Mouse (Mus musculus): ENCODE measurements around the gene Jmjd1c.

The Jmjd1c gene

DNA sequence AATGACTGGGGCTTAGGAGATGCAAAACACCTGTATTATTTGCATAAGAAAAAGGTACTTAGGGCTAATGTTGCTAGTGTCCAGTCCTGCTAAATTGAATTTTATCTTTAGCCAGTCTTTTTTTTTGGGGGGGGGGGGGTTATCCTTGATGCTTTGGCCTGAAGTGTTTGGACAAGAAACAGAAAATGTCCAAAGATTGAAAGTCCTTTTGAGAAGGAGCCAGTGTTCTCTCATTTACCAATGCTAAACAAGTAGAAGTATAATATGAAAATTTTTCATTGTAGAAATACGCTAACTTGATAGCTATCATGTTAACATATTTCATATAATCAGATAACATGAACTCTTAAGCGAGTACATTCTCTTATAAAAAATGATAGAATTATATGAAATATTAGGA lies 92.0 kb downstream of the Jmjd1c start:
- no peak for DNase-seq (ENCODE audit: low read depth, low spot score)

GRCm38 (mm10) chr10:67189057-67189456 lies 93.1 kb downstream of the Jmjd1c start:
- peak; percentile 30 for DNase-seq (ENCODE audit: low read depth, low spot score)

- DNase-seq (ENCODE audit: low read depth, low spot score): peak; percentile 46
Measured at GRCm38 (mm10) chr10:67190261-67190660, 94.3 kb downstream of the Jmjd1c start.

DNA sequence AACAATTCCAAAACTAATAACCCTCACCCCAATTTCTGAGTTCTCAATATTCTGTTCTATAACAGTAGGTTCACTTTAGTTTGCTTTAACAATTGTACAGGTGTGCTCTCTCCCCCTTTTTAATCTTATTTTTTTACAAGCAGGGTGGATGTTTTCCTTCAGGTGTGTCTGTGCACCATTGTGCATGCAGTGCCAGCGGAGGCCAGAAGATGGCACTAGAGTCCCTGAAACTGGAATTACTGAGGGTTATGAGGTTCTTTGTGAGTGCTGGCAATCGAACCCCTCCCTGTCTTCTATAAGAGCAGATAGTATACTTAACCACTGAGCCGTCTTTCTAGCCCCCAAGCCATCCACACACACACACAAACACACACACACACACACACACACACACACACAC lies 96.4 kb downstream of the Jmjd1c start:
- DNase-seq (ENCODE audit: low read depth, low spot score): peak; percentile 69

DNA sequence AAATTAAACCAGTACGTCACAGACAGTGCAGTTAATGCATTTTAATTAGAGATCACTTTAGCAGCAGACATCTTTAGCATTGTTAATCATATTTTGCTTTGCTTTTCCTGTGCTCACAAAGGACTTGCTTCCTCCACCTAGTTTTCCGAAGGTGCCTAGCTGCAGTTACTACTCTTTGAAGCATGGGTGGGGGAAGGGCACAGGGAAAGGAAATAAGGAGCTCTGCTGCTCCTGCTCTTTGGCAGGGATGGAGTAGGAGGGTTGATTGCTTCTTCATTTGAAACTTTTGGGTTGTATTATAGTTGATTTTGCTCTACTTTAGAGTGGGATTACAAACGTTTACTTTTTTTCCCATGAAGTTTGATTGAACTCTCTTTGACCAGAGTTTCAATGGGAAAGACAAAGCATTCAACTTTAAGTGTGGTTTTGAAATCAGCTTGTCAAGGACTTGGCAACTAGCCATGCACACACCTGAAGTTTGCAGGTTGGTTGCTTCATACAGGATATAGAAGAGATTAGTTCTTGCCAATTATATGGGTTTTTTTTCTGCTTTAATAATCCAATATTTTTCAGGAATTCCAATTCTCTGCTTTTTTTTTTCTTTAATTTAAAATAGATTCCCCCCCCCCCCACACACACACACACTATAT lies 97.2 kb downstream of the Jmjd1c start:
- DNase-seq (ENCODE audit: low read depth, low spot score): peak; percentile 35

GRCm38 (mm10) chr10:67194046-67194445 lies 98.1 kb downstream of the Jmjd1c start:
- DNase-seq (ENCODE audit: low read depth, low spot score): no peak

DNA sequence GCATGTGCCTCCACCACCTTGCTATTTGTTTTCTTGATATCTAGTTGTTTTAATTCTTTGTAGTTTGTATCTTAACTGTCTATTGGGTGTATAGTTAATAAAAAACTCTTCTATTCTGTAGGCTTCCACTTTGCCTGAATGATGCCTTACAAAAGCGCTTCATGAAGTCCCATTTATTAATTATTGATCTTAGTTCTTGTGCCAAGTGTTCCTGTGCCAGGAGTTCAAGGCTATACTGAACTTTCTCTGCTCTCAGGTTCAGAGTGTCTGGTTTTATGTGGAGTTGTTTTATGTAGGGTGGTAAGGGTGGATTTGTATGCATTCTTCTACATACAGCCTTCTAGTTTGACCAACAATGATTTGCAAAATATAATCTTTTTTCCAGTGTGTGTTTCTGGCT lies 99.7 kb downstream of the Jmjd1c start:
- no peak for DNase-seq (ENCODE audit: low read depth, low spot score)

- DNase-seq (ENCODE audit: low read depth, low spot score): no peak
Measured at GRCm38 (mm10) chr10:67197186-67197585, 101.3 kb downstream of the Jmjd1c start.

DNA sequence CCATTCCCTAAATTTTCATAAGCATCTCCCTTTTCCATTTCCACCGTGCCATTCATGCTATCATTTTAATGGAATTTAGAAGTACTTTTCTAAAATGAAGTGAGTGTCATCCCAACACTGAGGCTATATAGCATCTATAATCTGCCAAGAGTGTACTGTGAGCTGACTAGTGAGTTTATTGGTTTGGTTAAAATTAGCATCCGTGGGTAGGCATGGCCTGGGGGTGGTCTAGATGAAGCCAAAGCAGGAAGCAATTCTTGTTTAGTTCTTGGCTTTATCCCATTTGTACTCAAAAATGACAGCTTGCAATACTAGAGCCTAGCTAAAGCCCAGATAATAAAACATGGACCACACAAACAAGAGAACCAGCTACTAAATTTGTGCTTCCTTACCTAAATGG lies 101.9 kb downstream of the Jmjd1c start:
- no peak for DNase-seq (ENCODE audit: low read depth, low spot score)

GRCm38 (mm10) chr10:67201769-67202168 lies 105.8 kb downstream of the Jmjd1c start:
- no peak for DNase-seq (ENCODE audit: low read depth, low spot score)

- no peak for DNase-seq (ENCODE audit: low read depth, low spot score)
Measured at GRCm38 (mm10) chr10:67202470-67202869, 106.5 kb downstream of the Jmjd1c start.

DNA sequence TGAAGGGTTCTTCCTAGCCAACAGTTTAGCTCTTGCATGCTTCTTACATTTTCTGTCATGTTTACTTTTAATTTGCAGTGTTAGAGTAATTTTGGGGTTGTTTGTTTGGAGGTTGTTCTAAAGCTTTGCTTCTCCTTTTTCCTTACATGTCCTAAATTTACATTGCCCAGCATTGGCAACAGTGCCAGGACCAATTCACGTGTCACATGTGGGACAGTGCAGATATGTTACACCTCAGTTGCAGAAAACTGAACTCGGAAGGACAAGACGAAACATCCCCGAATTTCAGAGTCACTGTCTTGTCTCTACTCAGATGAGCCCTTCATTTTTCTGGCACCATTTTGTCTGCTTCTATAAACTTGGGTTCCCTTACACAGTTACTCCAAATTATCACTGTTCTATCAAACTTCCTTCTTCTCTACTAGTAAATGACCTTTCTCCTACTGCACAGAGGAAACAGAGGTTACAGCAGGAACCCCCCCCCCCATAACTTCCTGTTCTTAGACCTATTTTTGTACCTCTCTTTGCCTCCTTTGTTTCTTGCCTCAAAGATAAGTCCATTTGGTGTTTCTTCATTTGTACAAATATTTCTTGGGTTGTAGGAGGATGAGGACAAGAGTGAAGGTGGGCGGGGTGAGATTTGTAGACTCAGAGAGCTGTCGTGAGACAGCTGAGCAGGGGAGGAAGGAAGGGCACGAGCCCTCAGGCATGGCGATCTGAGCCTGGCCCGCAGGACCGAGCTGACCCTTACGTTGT lies 108.9 kb downstream of the Jmjd1c start:
- no peak for DNase-seq (ENCODE audit: low read depth, low spot score)

GRCm38 (mm10) chr10:67207931-67208330 lies 112.0 kb downstream of the Jmjd1c start:
- no peak for DNase-seq (ENCODE audit: low read depth, low spot score)

DNA sequence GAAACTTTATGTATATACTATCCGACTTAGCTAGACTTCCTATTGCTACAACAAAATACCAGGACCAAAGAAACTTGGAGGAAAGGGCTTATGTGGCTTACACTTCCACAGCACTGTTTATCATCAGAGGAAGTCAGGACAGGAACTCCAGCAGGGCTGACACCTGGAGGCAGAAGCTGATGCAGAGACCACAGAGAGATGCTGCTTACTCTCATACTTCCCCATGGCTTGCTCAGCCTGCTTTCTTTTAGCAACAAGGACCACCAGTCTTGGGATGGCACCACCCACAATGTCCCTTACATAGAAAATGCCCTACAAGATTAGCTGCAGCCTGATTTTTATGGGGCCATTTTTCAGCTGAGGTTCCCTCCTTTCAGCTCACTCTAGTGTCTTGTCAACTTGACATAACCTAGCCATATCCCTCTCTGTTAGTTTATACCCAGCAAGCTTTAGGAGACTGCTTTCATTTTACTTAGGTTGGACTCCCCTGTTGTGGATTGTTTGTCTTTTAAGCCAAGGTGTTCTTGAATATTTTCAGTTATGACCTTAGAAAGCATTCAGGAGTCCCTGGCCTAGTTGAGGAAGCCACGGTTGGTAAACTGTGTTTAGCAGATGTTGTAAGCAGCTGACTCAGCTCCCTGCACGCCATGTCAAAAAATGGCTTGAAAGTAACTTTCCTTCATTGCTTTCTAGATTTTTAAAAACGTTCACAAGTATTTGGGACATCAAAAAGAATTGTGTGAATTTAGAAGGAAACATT lies 114.2 kb downstream of the Jmjd1c start:
- DNase-seq (ENCODE audit: low read depth, low spot score): no peak

DNA sequence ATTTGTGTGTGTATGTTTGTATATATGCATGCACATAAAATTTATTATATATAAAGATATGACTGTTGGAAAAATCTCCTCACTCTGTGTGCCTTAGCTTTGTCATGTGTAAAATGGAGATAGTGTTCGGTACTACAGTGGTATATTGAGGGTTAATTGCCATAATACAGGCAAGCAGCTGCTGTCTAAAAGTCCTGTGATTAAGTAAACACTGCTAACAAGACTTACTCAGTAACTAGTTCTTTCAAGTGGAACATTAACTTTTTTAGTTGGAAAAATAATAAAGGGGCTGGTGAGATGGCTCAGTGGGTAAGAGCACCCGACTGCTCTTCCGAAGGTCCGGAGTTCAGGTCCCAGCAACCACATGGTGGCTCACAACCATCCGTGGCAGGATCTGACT lies 116.1 kb downstream of the Jmjd1c start:
- DNase-seq (ENCODE audit: low read depth, low spot score): no peak

DNA sequence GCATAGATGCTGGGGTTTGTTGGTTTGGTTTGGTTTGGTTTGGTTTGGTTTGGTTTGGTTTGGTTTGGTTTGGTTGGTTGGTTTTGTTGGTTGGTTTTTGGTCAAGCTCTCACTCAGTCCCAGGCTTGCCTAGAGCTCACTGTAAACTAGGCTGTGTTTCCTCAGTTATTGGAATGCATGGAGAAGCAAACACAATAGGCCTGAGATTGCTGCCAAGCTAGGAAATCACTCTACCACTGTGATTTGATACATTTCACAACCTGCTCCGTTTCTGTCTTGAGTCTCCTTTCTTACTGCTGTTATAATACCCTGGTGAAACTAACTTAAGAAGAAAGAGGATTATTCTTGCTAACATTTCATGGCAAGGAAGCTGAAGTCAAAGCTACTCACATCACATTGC lies 117.8 kb downstream of the Jmjd1c start:
- DNase-seq (ENCODE audit: low read depth, low spot score): no peak

DNA sequence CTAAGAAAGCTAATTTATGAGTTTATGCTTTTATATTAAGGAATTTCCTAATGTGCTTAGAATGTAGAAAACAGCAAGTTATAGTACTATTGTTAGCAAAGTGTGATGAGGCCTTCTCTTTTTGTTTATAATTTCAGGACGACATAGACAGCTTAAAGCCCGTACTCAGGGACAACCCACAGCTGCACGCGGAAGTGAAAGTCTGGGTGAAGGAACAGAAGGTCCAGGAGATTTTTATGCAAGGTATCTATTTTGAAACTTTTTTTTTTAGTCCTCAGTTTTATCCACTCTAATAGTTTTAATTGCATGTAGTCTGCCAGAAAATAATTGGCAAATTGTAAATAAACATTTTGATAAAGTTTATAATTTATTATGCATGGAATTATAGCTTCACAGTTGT lies 119.2 kb downstream of the Jmjd1c start:
- no peak for DNase-seq (ENCODE audit: low read depth, low spot score)

DNA sequence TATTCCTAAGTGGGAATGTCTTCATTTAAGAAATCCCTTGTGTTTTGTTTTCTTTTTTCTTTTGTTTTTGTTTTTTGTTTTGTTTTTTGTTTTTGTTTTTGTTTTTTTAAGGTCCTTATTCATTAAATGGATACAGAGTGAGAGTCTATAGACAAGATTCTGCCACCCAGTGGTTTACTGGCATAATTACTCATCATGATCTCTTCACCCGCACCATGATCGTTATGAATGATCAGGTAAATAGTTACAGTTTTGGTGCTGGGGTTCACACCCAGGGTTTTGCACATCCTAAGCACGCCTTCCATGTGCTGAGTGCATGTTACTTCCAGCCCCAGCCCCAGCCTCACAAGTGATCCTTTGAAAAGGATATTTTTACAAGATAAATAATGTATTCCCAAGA lies 120.9 kb downstream of the Jmjd1c start:
- no peak for DNase-seq (ENCODE audit: low read depth, low spot score)

DNA sequence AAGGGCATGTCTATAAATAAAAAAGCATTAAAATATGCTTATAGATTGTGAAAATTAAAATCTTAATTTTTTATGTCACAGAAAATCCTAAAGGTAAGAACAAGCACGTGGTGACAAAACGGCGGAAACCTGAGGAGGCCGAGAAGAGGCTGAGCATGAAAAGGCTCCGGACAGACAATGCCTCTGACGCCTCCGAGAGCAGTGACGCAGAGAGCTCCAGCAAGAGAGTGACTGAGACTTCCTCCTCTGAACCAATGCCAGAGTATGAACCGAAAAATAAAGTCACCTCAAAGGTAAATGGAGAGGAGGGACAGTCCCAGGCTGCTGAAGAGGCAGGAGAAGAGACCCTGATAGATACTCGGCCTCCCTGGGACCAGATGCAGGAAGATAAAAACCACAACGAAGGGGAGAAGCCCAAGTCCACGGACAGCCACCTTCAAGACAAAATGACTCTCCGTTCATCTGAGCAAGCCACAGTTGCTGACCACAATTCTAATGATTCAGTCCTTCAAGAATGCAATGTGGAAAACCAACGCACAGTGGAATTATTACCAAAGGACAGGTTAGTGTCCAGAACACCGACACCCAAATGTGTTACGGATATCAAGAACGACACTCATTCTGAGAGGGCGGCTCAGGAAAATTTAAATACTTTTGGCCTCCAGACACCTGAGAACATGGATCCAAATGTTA lies 123.1 kb downstream of the Jmjd1c start:
- DNase-seq (ENCODE audit: low read depth, low spot score): no peak

DNA sequence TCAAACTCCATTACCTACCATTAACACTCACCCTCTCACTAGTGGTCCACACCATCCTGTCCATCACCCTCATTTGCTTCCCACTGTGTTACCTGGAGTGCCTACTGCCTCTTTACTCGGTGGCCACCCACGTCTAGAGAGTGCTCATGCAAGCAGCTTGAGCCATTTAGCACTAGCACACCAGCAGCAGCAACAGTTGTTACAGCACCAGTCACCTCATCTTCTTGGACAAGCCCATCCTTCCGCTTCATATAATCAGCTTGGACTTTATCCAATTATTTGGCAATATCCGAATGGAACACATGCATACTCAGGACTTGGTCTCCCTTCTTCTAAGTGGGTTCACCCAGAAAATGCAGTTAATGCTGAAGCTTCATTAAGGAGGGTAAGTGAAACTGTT lies 124.3 kb downstream of the Jmjd1c start:
- DNase-seq (ENCODE audit: low read depth, low spot score): no peak

GRCm38 (mm10) chr10:67221284-67221683 lies 125.4 kb downstream of the Jmjd1c start:
- no peak for DNase-seq (ENCODE audit: low read depth, low spot score)

- peak; percentile 30 for DNase-seq (ENCODE audit: low read depth, low spot score)
Measured at GRCm38 (mm10) chr10:67223942-67224341, 128.0 kb downstream of the Jmjd1c start.
